Mouse (Mus musculus) liver, adult 2 months (tissue): ENCODE measurements around the gene Tmem255b.

ENCODE experiments used
- CTCF ChIP-seq: fragments of 200-500 bp; IDR thresholded peaks from 2 replicates; pipeline ENCODE4 v1.5.1; 2011; ENCODE audit warnings: low read depth, low read length, control low read depth
- POLR2A ChIP-seq: fragments of 200-500 bp; IDR thresholded peaks from 2 replicates; pipeline ENCODE4 v1.6.1; 2011; ENCODE audit warnings: low read length, control low read depth; ENCODE audit not compliant: insufficient read depth; ENCODE audit errors: extremely low read depth

DNA sequence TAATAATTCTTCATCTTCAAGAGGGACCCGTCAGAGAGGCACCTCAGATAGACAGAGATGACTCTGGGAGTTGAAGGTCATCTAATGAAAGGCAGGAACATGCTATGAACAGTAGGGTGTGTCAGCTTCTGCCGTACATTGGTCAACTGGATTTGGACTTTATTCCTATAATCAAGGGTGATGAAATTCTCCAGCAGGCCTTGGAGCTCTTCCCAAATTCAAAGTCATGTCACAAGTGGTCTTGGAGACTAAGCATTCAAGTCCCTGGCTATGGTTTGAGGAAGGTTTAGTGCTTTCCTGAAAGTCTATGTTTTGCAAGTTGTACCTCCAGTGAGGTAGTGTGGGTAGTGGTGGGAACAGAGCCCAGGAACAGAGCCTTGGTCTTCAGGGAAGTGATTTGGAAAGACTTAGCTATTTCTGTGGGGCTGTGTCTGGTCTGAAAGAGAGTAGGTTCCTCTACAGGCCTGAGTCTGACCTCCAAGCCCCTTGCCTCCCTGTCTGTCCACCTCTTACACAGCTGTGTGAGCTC is 15.8 kb upstream of the Tmem255b start:
- TF ChIP-seq POLR2A (no peak), CTCF (no peak)
